Mouse (Mus musculus): ENCODE measurements around the gene Irf9. TPM values are rescaled to one million over a fixed set of nuclear protein-coding genes. Genes with fewer than 3 reads are reported as not detected.

The Irf9 gene
- 196 TPM for polyA plus RNA-seq (2017; shearing (Covaris generic))

GRCm38 (mm10) chr14:55603271-55603632, at the start of gene Irf9:
Gene Irf9 (plus strand): TSS chr14:55603571.

GRCm38 (mm10) chr14:55559799-55560201, 43.6 kb upstream of the Irf9 start, which contains the start of gene Dcaf11:
Gene Dcaf11 (plus strand): TSS chr14:55560006.

GRCm38 (mm10) chr14:55560202-55561073, 42.9 kb upstream of the Irf9 start, which contains the start of gene A730061H03Rik:
Gene A730061H03Rik (minus strand): TSS chr14:55560406.

GRCm38 (mm10) chr14:55575302-55575701, 28.1 kb upstream of the Irf9 start, which contains the start of gene Fitm1:
Gene Fitm1 (plus strand): TSS chr14:55575617.

GRCm38 (mm10) chr14:55577871-55578667, 25.3 kb upstream of the Irf9 start, which contains the start of gene Psme1:
Gene Psme1 (plus strand): TSS chr14:55578123.

GRCm38 (mm10) chr14:55584702-55585565, 18.4 kb upstream of the Irf9 start, which contains the start of gene Emc9:
Gene Emc9 (minus strand): TSS chr14:55585302.

GRCm38 (mm10) chr14:55590748-55591330, 12.5 kb upstream of the Irf9 start, which contains the start of gene Psme2:
Gene Psme2 (minus strand): TSS chr14:55591113.

GRCm38 (mm10) chr14:55591331-55591891, 12.0 kb upstream of the Irf9 start, which contains the start of gene Rnf31:
Gene Rnf31 (plus strand): TSS chr14:55591708.

GRCm38 (mm10) chr14:55617822-55618221, 14.5 kb downstream of the Irf9 start, which contains the start of gene Rec8:
Gene Rec8 (plus strand): TSS chr14:55618037.

GRCm38 (mm10) chr14:55635523-55636007, 32.2 kb downstream of the Irf9 start, which contains the start of gene Ipo4:
Gene Ipo4 (minus strand): TSS chr14:55635957.

GRCm38 (mm10) chr14:55637795-55638194, 34.4 kb downstream of the Irf9 start, which contains the start of gene Gm49378:
Gene Gm49378 (minus strand): TSS chr14:55637895.

GRCm38 (mm10) chr14:55643060-55643907, 39.9 kb downstream of the Irf9 start, which contains the start of gene Tm9sf1:
Gene Tm9sf1 (minus strand): TSS chr14:55643806.

GRCm38 (mm10) chr14:55649884-55650283, 46.5 kb downstream of the Irf9 start, which contains the start of gene Tssk4:
Gene Tssk4 (plus strand): TSS chr14:55650184.

Other genes with a start within 250 kb of the Irf9 start
- gene Dhrs4, start 124.8 kb upstream of the Irf9 start, polyA plus RNA-seq (2017; shearing (Covaris generic)) = 37.4 TPM
- 0.60 TPM for gene Carmil3, start 112.9 kb upstream of the Irf9 start, polyA plus RNA-seq (2017; shearing (Covaris generic))
- 0.05 TPM for gene Cpne6, start 93.1 kb upstream of the Irf9 start, polyA plus RNA-seq (2017; shearing (Covaris generic))
- 0.08 TPM for gene Nrl, start 78.6 kb upstream of the Irf9 start, polyA plus RNA-seq (2017; shearing (Covaris generic))
- gene Pck2, start 63.3 kb upstream of the Irf9 start, polyA plus RNA-seq (2017; shearing (Covaris generic)) = 30.9 TPM
- gene Dcaf11, start 43.6 kb upstream of the Irf9 start, polyA plus RNA-seq (2017; shearing (Covaris generic)) = 139 TPM
- 4.4 TPM for gene A730061H03Rik, start 43.2 kb upstream of the Irf9 start, polyA plus RNA-seq (2017; shearing (Covaris generic))
- not detected for gene Fitm1, start 28.0 kb upstream of the Irf9 start, polyA plus RNA-seq (2017; shearing (Covaris generic))
- 1,061 TPM for gene Psme1, start 25.4 kb upstream of the Irf9 start, polyA plus RNA-seq (2017; shearing (Covaris generic))
- gene Emc9, start 18.3 kb upstream of the Irf9 start, polyA plus RNA-seq (2017; shearing (Covaris generic)) = 41.4 TPM
- 694 TPM for gene Psme2, start 12.5 kb upstream of the Irf9 start, polyA plus RNA-seq (2017; shearing (Covaris generic))
- gene Rnf31, start 11.9 kb upstream of the Irf9 start, polyA plus RNA-seq (2017; shearing (Covaris generic)) = 64.2 TPM
- gene Rec8, start 14.5 kb downstream of the Irf9 start, polyA plus RNA-seq (2017; shearing (Covaris generic)) = 9.6 TPM
- 70.3 TPM for gene Ipo4, start 32.4 kb downstream of the Irf9 start, polyA plus RNA-seq (2017; shearing (Covaris generic))
- gene Gm49378, start 34.3 kb downstream of the Irf9 start, polyA plus RNA-seq (2017; shearing (Covaris generic)) = 1.3 TPM
- gene Tm9sf1, start 40.2 kb downstream of the Irf9 start, polyA plus RNA-seq (2017; shearing (Covaris generic)) = 83.6 TPM
- 2.1 TPM for gene Tssk4, start 46.6 kb downstream of the Irf9 start, polyA plus RNA-seq (2017; shearing (Covaris generic))
- gene Mdp1, start 56.9 kb downstream of the Irf9 start, polyA plus RNA-seq (2017; shearing (Covaris generic)) = 111 TPM
- gene Gmpr2, start 68.4 kb downstream of the Irf9 start, polyA plus RNA-seq (2017; shearing (Covaris generic)) = 50.7 TPM
- 388 TPM for gene Nedd8, start 68.6 kb downstream of the Irf9 start, polyA plus RNA-seq (2017; shearing (Covaris generic))
- 69.1 TPM for gene Tinf2, start 78.2 kb downstream of the Irf9 start, polyA plus RNA-seq (2017; shearing (Covaris generic))
- gene Tgm1, start 110.4 kb downstream of the Irf9 start, polyA plus RNA-seq (2017; shearing (Covaris generic)) = 0.47 TPM
- gene Rabggta, start 118.7 kb downstream of the Irf9 start, polyA plus RNA-seq (2017; shearing (Covaris generic)) = 75.9 TPM
- gene Dhrs1, start 142.1 kb downstream of the Irf9 start, polyA plus RNA-seq (2017; shearing (Covaris generic)) = 36.0 TPM
- gene Nop9, start 142.1 kb downstream of the Irf9 start, polyA plus RNA-seq (2017; shearing (Covaris generic)) = 51.0 TPM
- gene Cideb, start 154.9 kb downstream of the Irf9 start, polyA plus RNA-seq (2017; shearing (Covaris generic)) = not detected
- 0.07 TPM for gene Ltb4r2, start 157.9 kb downstream of the Irf9 start, polyA plus RNA-seq (2017; shearing (Covaris generic))
- 1.9 TPM for gene Ltb4r1, start 162.4 kb downstream of the Irf9 start, polyA plus RNA-seq (2017; shearing (Covaris generic))
- gene Adcy4, start 180.5 kb downstream of the Irf9 start, polyA plus RNA-seq (2017; shearing (Covaris generic)) = 0.32 TPM
- 67.6 TPM for gene Ripk3, start 185.3 kb downstream of the Irf9 start, polyA plus RNA-seq (2017; shearing (Covaris generic))
- not detected for gene Nfatc4, start 219.6 kb downstream of the Irf9 start, polyA plus RNA-seq (2017; shearing (Covaris generic))

All from CD4-positive, CD25-positive, alpha-beta regulatory T cell (primary cell).